ENCODE assay signal across 8 mouse cellular contexts in the genomic region with DNA sequence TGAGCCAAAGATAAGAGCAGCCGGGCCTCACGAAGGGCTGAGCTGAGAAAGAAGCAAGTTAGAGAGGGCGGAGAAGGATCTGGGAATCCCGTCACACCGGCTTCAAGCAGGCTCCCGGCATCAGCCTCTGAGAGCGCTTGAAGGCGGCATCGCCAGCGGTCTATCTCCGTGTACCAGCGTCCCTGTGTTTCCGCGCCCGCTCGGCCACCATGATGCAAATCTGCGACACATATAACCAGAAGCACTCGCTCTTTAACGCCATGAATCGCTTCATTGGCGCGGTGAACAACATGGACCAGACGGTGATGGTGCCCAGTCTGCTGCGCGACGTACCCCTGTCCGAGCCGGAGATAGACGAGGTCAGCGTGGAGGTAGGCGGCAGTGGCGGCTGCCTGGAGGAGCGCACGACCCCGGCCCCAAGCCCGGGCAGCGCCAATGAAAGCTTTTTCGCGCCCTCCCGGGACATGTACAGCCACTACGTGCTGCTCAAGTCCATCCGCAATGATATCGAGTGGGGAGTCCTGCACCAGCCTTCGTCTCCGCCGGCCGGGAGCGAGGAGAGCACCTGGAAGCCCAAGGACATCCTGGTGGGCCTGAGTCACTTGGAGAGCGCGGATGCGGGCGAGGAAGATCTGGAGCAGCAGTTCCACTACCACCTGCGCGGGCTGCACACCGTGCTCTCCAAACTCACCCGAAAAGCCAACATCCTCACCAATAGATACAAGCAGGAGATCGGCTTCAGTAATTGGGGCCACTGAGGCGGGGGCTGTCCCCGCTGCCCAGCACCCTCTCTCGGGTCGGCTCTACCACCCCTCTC. TPM values are rescaled to one million over a fixed set of nuclear protein-coding genes. Genes with fewer than 3 reads are reported as not detected.
DNase-seq lines count a peak whose midpoint lies in the region; ATAC-seq and TF ChIP-seq lines count a peak whose summit lies in the region.

No protein-coding gene starts in this region.

- H3K9ac ChIP-seq in embryonic facial prominence, embryonic 15.5 days, result peak overlapping the region; percentile 33
- H3K9ac ChIP-seq in lung, postnatal 0 days (replicated peaks; ENCODE audit: low read depth), result peak overlapping the region; percentile 60

- H3K27me3 ChIP-seq in embryonic facial prominence, embryonic 15.5 days, result no peaks in the 10 kb centered on the region
- H3K27me3 ChIP-seq in lung, postnatal 0 days (replicated peaks; ENCODE audit: insufficient read depth, low read length), result no peaks in the 10 kb centered on the region

- 0 out of 2 replicates have a peak, but pooled peaks have one; percentile 2 for ATAC-seq in embryonic facial prominence, embryonic 15.5 days (ENCODE audit: insufficient number of reproducible peaks, low FRiP score, low TSS enrichment, low read depth)
- no peak for ATAC-seq in lung, postnatal 0 days
- ATAC-seq in granulocyte monocyte progenitor cell, adult 5-6 weeks (replicated peaks; ENCODE audit: poor library complexity, severe bottlenecking), result no peak

- H3K27ac ChIP-seq in embryonic facial prominence, embryonic 15.5 days (replicated peaks), result peak overlapping the region; percentile 71
- H3K27ac ChIP-seq in layer of hippocampus, adult 2 months, result peak overlapping the region; percentile 91
- peak overlapping the region; percentile 87 for H3K27ac ChIP-seq in lung, postnatal 0 days (ENCODE audit: low read length)

- peak overlapping the region; percentile 57 for H3K4me2 ChIP-seq in embryonic facial prominence, embryonic 15.5 days (replicated peaks)
- peak overlapping the region; percentile 64 for H3K4me2 ChIP-seq in lung, postnatal 0 days (replicated peaks; ENCODE audit: low read depth, low read length)

- intact Hi-C loops in heart, postnatal 10 days (cut with DNase I), result loop anchor here (5.0 to 10.0 kb wide), 2 partner anchors 107 to 139 kb away; no protein-coding TSS in a partner anchor

- peak overlapping the region; percentile 54 for H3K4me3 ChIP-seq in embryonic facial prominence, embryonic 15.5 days (replicated peaks)
- H3K4me3 ChIP-seq in layer of hippocampus, adult 2 months, result peak overlapping the region; percentile 68
- peak overlapping the region; percentile 55 for H3K4me3 ChIP-seq in lung, postnatal 0 days (ENCODE audit: low read depth, low read length)

- peak; percentile 48 for DNase-seq in CD4-positive, CD25-positive, alpha-beta regulatory T cell, adult 2 months (ENCODE audit: low read depth, low spot score)
- DNase-seq in adrenal gland, adult 2 months, result peak; percentile 48
- peak; percentile 38 to 39 for DNase-seq in heart, postnatal 10 days
- DNase-seq in layer of hippocampus, adult 2 months (ENCODE audit: low spot score in 2 of 2), result peak; percentile 2 to 20
- peak; percentile 30 for DNase-seq in lung, postnatal 0 days (ENCODE audit: low spot score)
- DNase-seq in right cerebral cortex, postnatal 4 days, result peak; percentile 38

- no peak for TF ChIP-seq CTCF in layer of hippocampus, adult 2 months (conservative IDR thresholded peaks at IDR 0.05)
- TF ChIP-seq CTCF in lung, postnatal 0 days (IDR thresholded peaks at IDR 0.05), result no peak

- no peaks in the 10 kb centered on the region for H3K9me3 ChIP-seq in embryonic facial prominence, embryonic 15.5 days (replicated peaks)
- H3K9me3 ChIP-seq in lung, postnatal 0 days (ENCODE audit: low read length), result no peaks in the 10 kb centered on the region

- no peaks in the 10 kb centered on the region for H3K4me1 ChIP-seq in embryonic facial prominence, embryonic 15.5 days
- H3K4me1 ChIP-seq in lung, postnatal 0 days (ENCODE audit: insufficient read depth, low read depth, low read length), result no peaks in the 10 kb centered on the region

- H3K36me3 ChIP-seq in embryonic facial prominence, embryonic 15.5 days, result no peaks in the 10 kb centered on the region
- no peaks in the 10 kb centered on the region for H3K36me3 ChIP-seq in lung, postnatal 0 days (ENCODE audit: insufficient read depth, low read length)

- WGBS in embryonic facial prominence, embryonic 15.5 days, result 15% methylated on average over 61 of the region's 61 CpGs
- 10% methylated on average over 52 of the region's 61 CpGs for WGBS in lung, postnatal 0 days

- no peak for TF ChIP-seq EP300 in lung, postnatal 0 days (IDR thresholded peaks at IDR 0.05)

RNA-seq across cellular contexts. Expression of a gene that starts 3.4 kb away (rescaled TPM):
- 10 to 100 TPM; 87.9 to 88.8 TPM for total RNA-seq in adrenal gland, adult 2 months (2021)
- 86.9 and 102 TPM in 2 replicates for polyA plus RNA-seq in adrenal gland, adult 2 months (2012; rRNA removed)
- 42.5 and 45.6 TPM in 2 replicates for polyA plus RNA-seq in embryonic facial prominence, embryonic 15.5 days (2015; fragmentation: Nextera tagmentation; extraction: Ambion mirVana)
- 10 to 100 TPM; 25.5 to 38.5 TPM for total RNA-seq in heart, postnatal 10 days (2021)
- 10 to 100 TPM; 89.4 to 95.0 TPM for total RNA-seq in layer of hippocampus, adult 2 months (2021)
- 243 and 301 TPM in 2 replicates for polyA plus RNA-seq in lung, postnatal 0 days (2015; fragmentation: Nextera tagmentation; extraction: Ambion mirVana)
- total RNA-seq in granulocyte monocyte progenitor cell, adult 5-6 weeks (2014; fragmentation: Nextera tagmentation), result 22.5 and 35.0 TPM in 2 replicates
- total RNA-seq in granulocyte monocyte progenitor cell, adult 5-6 weeks (2017), result 60.4 and 78.9 TPM in 2 replicates
